Mouse (Mus musculus) heart, postnatal 0 days (tissue): ENCODE data around the gene Srsf10.

Source experiments
- CTCF ChIP-seq: IDR thresholded peaks from 2 replicates; pipeline ENCODE4 v1.5.1; 2016; ENCODE audit warnings: antibody characterized with exemption, control low read depth, low read depth
- EP300 ChIP-seq: IDR thresholded peaks from 2 replicates; pipeline ENCODE4 v1.6.1; 2016; ENCODE audit warnings: antibody characterized with exemption, low read depth

- TF ChIP-seq CTCF (no peak), EP300 (no peak)
These were observed 26.5 kb downstream of the Srsf10 start for GRCm38 (mm10) chr4:135882023-135882422.
